Mouse (Mus musculus): Measurements from ENCODE around the gene Prkce. TPM values are rescaled to one million over a fixed set of nuclear protein-coding genes. Genes with fewer than 3 reads are reported as not detected.

Prkce gene
- polyA plus RNA-seq, 1 experiment from 2014 or later: 6.6 TPM

DNA sequence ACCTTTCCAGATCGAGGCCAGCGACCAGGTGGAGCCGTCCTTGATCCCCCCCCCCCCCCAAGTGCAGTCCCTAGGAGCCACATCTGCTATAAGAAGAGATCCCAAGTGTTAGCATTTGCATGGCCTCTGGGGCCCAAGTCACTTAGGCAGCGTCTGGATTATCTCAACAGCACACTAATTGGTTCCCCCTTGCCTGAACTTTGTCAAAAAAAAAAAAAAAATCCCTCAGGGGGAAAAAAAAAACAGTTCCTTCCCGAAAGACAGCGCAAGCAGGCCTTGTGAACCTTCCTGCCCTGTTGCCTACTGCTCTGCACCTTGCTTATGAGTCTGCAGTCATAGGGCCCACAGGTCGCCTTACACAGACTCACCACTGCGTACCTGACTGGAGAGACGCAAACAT, 7.9 kb downstream of the Prkce start:
- TF ChIP-seq CTCF (IDR thresholded peaks at IDR 0.05): no peak
- ChIA-PET POLR2A (interaction anchor here (0.6 kb wide), 1 partner anchor 100 kb away, joined by 3 read pairs; no protein-coding TSS in a partner anchor), CTCF (interaction anchor here (0.9 kb wide), 1 partner anchor 14 kb away, joined by 3 read pairs; no protein-coding TSS in a partner anchor)
- no peak for DNase-seq (ENCODE audit: low read depth, low spot score)
- no peaks in the 10 kb centered on the region for H3K27me3 ChIP-seq
- no peak for ATAC-seq
- in situ Hi-C loops (cut with MboI; ENCODE audit: low pct_unique_long_range_greater_than_20kb): no loop called here

DNA sequence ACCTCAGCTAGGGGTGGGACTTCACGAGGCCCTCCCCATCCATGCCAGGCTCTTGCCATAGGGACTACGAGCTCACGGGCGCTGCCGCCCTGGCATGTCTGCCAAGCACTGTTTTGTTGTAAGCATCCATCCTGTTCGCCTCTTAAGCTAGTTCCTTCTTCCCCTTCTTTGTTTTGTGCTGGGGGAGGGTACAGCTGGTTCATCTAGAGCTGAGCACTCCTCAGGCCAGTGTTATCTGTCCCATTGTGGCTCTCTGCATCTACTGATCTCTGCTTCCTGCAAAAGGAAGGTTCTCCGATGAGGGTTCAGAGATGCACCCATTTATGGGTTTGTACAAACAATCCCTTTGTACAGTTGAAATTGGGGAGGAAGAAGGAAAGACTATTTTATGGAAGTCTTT, 9.1 kb downstream of the Prkce start:
- CTCF ChIA-PET: interaction anchor here (0.9 kb wide), 1 partner anchor 15 kb away, joined by 3 read pairs; no protein-coding TSS in a partner anchor
- ATAC-seq (no peak), DNase-seq (ENCODE audit: low read depth, low spot score) (no peak)
- in situ Hi-C loops (cut with MboI; ENCODE audit: low pct_unique_long_range_greater_than_20kb): no loop called here
- POLR2A ChIA-PET: no interaction called here
- TF ChIP-seq CTCF (IDR thresholded peaks at IDR 0.05): no peak
- H3K27me3 ChIP-seq: no peaks in the 10 kb centered on the region

DNA sequence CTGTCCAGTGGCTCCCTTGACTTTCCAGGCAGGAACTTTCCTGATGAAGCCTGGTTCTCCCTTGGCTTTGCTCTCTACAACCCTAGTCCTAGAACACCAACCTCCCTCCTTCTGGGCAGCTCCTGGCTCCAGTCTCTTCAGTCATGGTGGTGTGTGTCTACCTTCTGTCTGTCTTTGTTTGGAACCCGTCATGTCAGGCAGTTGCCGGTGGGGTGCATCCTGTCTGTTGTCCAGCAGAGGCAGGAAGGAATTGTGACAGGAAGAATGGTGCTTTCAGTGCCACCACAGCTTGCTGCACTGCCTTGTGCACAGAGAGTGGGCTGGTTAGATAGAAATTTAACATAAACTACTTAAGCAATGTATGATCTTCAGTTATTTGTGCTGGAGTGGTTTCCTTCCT, 16.2 kb downstream of the Prkce start:
- in situ Hi-C loops (cut with MboI; ENCODE audit: low pct_unique_long_range_greater_than_20kb): no loop called here
- DNase-seq (ENCODE audit: low read depth, low spot score): no peak
- H3K27me3 ChIP-seq: no peaks in the 10 kb centered on the region
- CTCF ChIA-PET: interaction anchor here (1.1 kb wide), 1 partner anchor 21 kb away, joined by 3 read pairs; no protein-coding TSS in a partner anchor
- no peak for TF ChIP-seq CTCF (IDR thresholded peaks at IDR 0.05)
- POLR2A ChIA-PET: no interaction called here
- ATAC-seq: no peak

DNA sequence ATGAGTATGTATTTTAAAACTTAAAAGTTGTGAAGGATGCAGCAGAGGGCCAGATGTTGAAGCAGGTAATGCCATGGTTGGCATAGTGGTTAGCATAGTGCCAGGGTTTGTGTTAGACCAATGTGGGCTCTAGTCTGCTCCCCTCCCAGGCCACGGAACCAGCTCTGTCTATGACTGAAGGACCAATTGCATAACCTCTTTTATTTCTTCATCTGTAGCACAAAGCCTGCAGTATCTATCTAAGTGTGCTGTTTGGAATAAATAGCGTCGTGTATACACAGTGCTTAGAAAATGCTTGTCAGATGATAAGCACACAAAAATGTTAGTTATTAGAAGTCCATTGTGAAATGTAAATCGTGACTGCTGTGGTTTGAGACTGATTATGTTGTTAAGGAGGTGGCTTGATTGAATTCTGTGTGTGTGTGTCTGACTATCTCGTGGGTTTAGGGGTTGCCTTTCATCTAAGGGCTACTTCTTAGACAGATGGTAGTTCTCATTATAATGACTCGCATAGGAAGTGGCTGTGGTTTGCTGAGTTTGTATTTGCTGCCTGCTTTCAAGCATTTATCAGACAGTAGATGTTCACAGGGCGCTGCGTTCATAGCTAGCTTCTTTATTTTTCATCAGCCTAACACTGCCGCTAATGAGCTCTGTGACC, 17.1 kb downstream of the Prkce start:
- H3K27me3 ChIP-seq: no peaks in the 10 kb centered on the region
- DNase-seq (ENCODE audit: low read depth, low spot score) (no peak), ATAC-seq (no peak)
- ChIA-PET POLR2A (no interaction called here), CTCF (no interaction called here)
- no peak for TF ChIP-seq CTCF (IDR thresholded peaks at IDR 0.05)
- in situ Hi-C loops (cut with MboI; ENCODE audit: low pct_unique_long_range_greater_than_20kb): no loop called here

DNA sequence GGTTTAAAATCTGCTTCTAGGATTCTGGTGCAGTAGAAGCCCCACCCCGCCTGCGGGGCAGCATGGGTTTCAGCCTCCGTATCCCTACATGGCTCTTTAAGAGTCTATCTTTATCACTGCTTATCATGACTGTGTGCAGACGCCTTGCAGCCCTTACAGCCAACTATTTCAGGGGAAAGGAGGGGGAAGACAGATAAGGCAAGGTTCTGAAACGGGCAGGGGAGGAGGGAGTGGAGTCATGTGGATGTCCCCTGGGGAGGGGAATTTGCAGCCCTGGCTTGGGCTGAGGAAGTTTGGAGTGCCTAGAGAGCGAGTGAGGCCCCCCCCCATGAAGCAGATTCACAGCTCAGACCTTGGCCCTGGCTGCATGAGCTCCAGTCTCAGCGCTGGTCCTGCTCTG, 18.0 kb downstream of the Prkce start:
- in situ Hi-C loops (cut with MboI; ENCODE audit: low pct_unique_long_range_greater_than_20kb): no loop called here
- POLR2A ChIA-PET: no interaction called here
- DNase-seq (ENCODE audit: low read depth, low spot score) (no peak), ATAC-seq (peak; percentile 37)
- TF ChIP-seq CTCF (IDR thresholded peaks at IDR 0.05): no peak
- CTCF ChIA-PET: no interaction called here
- H3K27me3 ChIP-seq: no peaks in the 10 kb centered on the region

DNA sequence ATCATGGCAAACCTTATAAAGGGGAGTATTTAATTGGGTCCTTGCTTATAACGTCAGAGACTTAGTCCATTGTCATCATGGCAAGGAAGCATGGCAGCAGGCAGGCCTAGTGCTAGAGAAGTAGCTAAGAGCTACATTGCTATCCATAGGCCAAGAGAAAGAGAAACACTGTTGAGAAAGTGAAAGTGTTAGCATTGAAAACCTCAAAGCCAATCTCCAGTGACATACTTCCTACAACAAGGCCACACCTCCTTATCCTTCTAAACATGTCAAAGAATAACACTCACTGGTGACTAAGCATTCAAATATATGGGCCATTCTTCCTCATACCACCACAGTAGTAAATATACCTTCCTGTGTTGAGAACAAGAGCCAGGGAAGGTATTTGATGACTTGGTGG, 20.2 kb downstream of the Prkce start:
- no peak for TF ChIP-seq CTCF (IDR thresholded peaks at IDR 0.05)
- H3K27me3 ChIP-seq: no peaks in the 10 kb centered on the region
- ATAC-seq (peak; percentile 7), DNase-seq (ENCODE audit: low read depth, low spot score) (no peak)
- ChIA-PET POLR2A (interaction anchor here (1.1 kb wide), 1 partner anchor 19 kb away, joined by 3 read pairs; no protein-coding TSS in a partner anchor), CTCF (interaction anchor here (0.9 kb wide), 1 partner anchor 16 kb away, joined by 3 read pairs; no protein-coding TSS in a partner anchor)
- in situ Hi-C loops (cut with MboI; ENCODE audit: low pct_unique_long_range_greater_than_20kb): no loop called here

DNA sequence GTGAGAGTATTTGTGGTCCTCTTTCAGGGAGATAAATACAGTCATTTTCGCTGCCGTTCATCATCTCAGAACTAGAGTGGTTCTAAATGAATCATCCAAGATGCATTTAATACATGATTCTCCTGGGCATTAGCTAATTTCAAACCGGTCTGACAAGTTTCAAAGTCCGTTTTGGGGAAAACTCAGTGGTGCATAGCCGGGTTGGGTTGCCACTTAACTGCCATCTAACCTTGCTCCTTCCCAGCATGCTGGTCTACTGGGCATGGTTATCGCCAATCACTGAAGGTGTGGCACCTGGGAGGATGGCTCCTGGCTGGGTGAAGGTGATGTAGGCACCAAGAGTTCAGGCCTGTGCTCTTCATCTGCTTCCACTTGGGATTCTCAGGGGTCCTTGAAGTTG, 26.4 kb downstream of the Prkce start:
- TF ChIP-seq CTCF (IDR thresholded peaks at IDR 0.05): no peak
- H3K27me3 ChIP-seq: no peaks in the 10 kb centered on the region
- no peak for ATAC-seq
- ChIA-PET CTCF (no interaction called here), POLR2A (no interaction called here)
- no peak for DNase-seq (ENCODE audit: low read depth, low spot score)
- in situ Hi-C loops (cut with MboI; ENCODE audit: low pct_unique_long_range_greater_than_20kb): no loop called here

DNA sequence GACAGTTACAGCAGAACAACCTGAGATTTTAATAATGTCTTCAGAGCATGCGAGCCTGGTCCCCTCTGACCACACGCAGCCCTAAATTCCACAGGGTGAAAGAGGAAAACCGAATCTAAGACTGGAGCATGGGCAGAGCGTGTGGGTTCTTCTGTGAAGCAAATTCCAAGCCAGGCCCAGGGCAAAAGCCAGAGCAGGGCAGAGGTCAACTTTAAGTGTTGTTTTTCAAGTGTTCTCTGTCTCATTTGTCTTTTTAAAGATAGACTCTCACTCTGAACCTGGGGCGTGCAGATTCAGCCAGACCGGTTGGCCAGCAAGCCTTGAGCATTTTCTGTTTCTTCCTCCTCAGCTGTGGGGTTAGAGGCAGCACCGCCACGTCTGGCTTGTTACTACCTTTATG, 27.3 kb downstream of the Prkce start:
- POLR2A ChIA-PET: no interaction called here
- no peak for TF ChIP-seq CTCF (IDR thresholded peaks at IDR 0.05)
- ATAC-seq: no peak
- no peak for DNase-seq (ENCODE audit: low read depth, low spot score)
- in situ Hi-C loops (cut with MboI; ENCODE audit: low pct_unique_long_range_greater_than_20kb): no loop called here
- H3K27me3 ChIP-seq: no peaks in the 10 kb centered on the region
- CTCF ChIA-PET: interaction anchor here (1.4 kb wide), 1 partner anchor 77 kb away, joined by 3 read pairs; no protein-coding TSS in a partner anchor

DNA sequence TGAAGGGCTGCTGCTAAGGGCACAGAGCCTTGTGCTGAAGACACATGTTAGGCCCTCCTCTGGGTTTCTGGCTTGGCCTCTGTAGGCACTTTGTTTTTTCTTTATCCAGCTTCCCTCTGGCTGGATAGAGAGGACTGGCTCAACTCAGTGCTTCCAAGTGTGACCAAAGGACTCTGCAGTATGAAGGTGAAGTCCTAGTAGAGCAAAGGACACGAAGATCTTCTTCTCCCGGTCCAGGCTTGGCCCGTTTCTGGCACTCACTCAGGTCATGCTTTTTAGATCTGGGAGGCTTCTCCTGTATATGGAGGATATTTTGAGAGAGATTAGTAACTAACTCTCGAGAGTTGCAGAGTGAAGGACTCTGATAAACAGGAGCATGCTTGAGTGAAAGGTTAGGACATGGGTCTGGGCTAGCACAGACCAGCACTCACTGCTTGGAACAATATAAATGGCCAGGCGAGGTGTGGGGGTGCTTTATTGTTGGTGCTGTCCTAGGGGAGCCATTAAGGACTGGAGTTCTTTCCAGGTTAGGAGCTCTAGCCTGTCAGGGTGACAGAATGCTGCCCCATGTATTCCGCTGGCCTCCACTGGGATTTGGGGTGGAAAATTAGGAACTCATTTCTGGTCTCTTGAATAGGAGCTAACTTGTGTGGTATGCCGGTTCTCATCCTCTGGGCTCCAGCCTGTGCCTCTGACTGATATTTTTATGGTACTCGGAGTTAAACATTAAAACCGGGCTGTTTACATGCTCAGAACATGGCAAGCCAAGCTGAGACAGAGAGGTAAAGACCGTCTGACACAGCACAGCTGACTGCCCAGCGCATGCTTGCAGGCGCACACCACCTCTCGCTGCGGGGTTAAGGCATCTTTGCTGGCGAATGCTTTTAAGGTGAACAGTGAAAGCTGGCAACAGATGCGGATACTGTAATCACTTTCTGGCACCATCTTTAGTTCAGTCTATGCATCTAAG, 31.2 kb downstream of the Prkce start:
- ChIA-PET CTCF (interaction anchor here (0.8 to 1.0 kb wide), 2 partner anchors 60 to 71 kb away, joined by 3 read pairs; no protein-coding TSS in a partner anchor), POLR2A (no interaction called here)
- in situ Hi-C loops (cut with MboI; ENCODE audit: low pct_unique_long_range_greater_than_20kb): no loop called here
- no peaks in the 10 kb centered on the region for H3K27me3 ChIP-seq
- no peak for DNase-seq (ENCODE audit: low read depth, low spot score)
- no peak for TF ChIP-seq CTCF (IDR thresholded peaks at IDR 0.05)
- ATAC-seq: peak; percentile 8

DNA sequence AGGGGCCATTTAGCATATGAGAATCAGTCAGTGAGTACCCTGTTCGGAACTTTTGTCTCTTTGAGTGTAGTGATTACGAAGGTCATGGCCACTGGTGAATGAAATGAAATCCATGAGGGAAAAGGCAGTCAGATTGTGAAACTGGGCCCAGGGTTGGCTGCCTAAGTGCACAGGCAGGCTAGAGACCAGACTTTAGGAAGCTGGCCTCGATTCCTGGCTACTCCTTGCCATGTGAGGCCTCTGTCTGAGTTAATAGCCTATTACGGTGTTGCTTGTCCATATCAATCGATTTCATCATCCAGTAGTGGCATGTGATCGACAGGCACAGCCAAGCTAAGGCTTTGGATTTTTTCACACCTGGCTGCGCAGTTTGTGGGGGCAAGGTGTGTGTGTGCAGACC, 34.4 kb downstream of the Prkce start:
- TF ChIP-seq CTCF (IDR thresholded peaks at IDR 0.05): no peak
- no peak for DNase-seq (ENCODE audit: low read depth, low spot score)
- in situ Hi-C loops (cut with MboI; ENCODE audit: low pct_unique_long_range_greater_than_20kb): no loop called here
- ATAC-seq: no peak
- ChIA-PET POLR2A (no interaction called here), CTCF (no interaction called here)
- no peaks in the 10 kb centered on the region for H3K27me3 ChIP-seq

DNA sequence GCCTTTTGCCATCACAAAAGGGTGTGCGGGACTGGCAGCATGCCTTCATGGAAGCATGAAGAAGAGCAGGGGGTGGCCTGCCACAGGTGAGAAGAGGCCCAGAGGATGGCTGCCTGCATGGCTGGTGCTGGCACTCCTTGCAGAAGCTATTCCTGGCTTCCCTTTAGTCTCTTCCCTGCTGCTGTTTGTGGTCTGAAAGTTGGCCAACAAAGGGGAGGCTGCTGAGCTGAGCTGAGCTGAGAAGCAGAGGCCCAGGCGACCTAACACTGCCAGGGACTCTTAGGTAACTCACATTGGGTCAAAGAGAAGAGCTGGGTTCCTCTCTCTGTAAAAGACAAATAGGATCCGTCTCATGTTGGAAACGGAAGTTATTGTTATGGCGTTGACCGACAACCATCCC, 35.4 kb downstream of the Prkce start:
- DNase-seq (ENCODE audit: low read depth, low spot score) (no peak), ATAC-seq (no peak)
- no peak for TF ChIP-seq CTCF (IDR thresholded peaks at IDR 0.05)
- H3K27me3 ChIP-seq: no peaks in the 10 kb centered on the region
- POLR2A ChIA-PET: no interaction called here
- in situ Hi-C loops (cut with MboI; ENCODE audit: low pct_unique_long_range_greater_than_20kb): no loop called here
- CTCF ChIA-PET: no interaction called here
